Mouse (Mus musculus) liver, embryonic 13.5 days (tissue): ENCODE data around the gene Zfhx3. TPM values are rescaled to one million over a fixed set of nuclear protein-coding genes. Genes with fewer than 3 reads are reported as not detected.

Experiments
- ATAC-seq: fragments of 200-750 bp; cut with Nextera tagmentation; 2 replicates; pipeline ENCODE4 v1.8.0; 2017; ENCODE audit warnings: low read depth, mild to moderate bottlenecking, moderate number of reproducible peaks, moderate library complexity
- DNase-seq: peaks from one replicate; pipeline ENCODE4 v3.0.0; 2022
- H3K27ac ChIP-seq: fragments of 300-500 bp; sonication (generic); 2 replicates; pipeline ENCODE4 v1.5.1; 2015; ENCODE audit warnings: moderate library complexity, mild to moderate bottlenecking, inconsistent platforms
- H3K27me3 ChIP-seq: fragments of 300-500 bp; sonication (generic); 2 replicates; pipeline ENCODE4 v1.6.1; 2015; ENCODE audit warnings: mild to moderate bottlenecking, inconsistent platforms
- H3K36me3 ChIP-seq: fragments of 300-500 bp; sonication (generic); 2 replicates; pipeline ENCODE4 v1.6.1; 2015; ENCODE audit warnings: mild to moderate bottlenecking, inconsistent platforms
- H3K4me1 ChIP-seq: fragments of 300-500 bp; sonication (generic); replicated peaks from 2 replicates; pipeline ENCODE4 v1.6.1; 2015; ENCODE audit warnings: inconsistent platforms
- H3K4me2 ChIP-seq: fragments of 300-500 bp; sonication (generic); 2 replicates; pipeline ENCODE4 v1.6.1; 2015; ENCODE audit warnings: inconsistent platforms, mild to moderate bottlenecking, moderate library complexity
- H3K4me3 ChIP-seq: fragments of 300-500 bp; sonication (generic); replicated peaks from 2 replicates; pipeline ENCODE4 v1.5.1; 2015; ENCODE audit warnings: mild to moderate bottlenecking, inconsistent platforms
- H3K9ac ChIP-seq: fragments of 300-500 bp; sonication (generic); 2 replicates; pipeline ENCODE4 v1.6.1; 2015; ENCODE audit warnings: mild to moderate bottlenecking, inconsistent platforms
- H3K9me3 ChIP-seq: fragments of 300-500 bp; sonication (generic); replicated peaks from 2 replicates; pipeline ENCODE4 v1.6.1; 2016; ENCODE audit warnings: inconsistent platforms
- WGBS: fragments of 180-500 bp; shearing (Covaris S2); methylation state at CpG from one replicate; pipeline ENCODE4 v1.1.7; 2015; ENCODE audit not compliant: insufficient replicate concordance; 5-methylcytosine and 5-hydroxymethylcytosine counted together
- polyA plus RNA-seq: library from polyadenylated mRNA; unstranded; fragments of >200 nt; fragmentation: Nextera tagmentation; extraction: Ambion mirVana; gene quantifications from 2 replicates; pipeline ENCODE4 v1.2.1, GENCODE M21; 2015

Gene Zfhx3
- polyA plus RNA-seq, 1 experiment from 2014 or later, result 1.0 TPM

DNA sequence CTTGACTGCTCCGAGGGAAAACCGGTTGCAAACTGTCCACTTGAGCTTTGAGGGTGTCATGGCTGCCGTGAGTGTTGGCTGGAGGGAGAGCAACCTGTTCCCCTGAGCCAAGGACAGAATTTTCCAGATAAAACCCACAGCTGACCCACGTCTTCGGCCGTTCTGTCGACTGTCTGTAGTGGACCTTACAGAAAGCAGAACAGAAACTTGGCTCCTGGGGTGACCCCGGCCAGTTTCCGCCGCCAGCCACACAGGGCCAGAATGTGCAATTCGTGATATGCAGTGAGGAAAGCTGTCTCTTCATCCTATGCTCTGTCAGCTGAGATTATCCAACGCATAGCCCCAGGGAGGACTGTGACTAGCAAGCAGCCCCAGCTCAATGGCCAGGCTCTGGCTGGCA is 968.4 kb downstream of the Zfhx3 start:
- DNase-seq (no peak), ATAC-seq (no peak)
- no peaks in the 10 kb centered on the region for H3K27me3 ChIP-seq
- H3K4me3 ChIP-seq, result no peak overlapping the region
- H3K4me1 ChIP-seq, result peaks cover 14% of the 10 kb centered on the region
- 69% methylated on average over 12 of the region's 12 CpGs for WGBS
- H3K4me2 ChIP-seq, result no peak overlapping the region
- H3K36me3 ChIP-seq, result no peaks in the 10 kb centered on the region
- no peak overlapping the region for H3K9ac ChIP-seq
- no peaks in the 10 kb centered on the region for H3K9me3 ChIP-seq
- H3K27ac ChIP-seq, result no peak overlapping the region

DNA sequence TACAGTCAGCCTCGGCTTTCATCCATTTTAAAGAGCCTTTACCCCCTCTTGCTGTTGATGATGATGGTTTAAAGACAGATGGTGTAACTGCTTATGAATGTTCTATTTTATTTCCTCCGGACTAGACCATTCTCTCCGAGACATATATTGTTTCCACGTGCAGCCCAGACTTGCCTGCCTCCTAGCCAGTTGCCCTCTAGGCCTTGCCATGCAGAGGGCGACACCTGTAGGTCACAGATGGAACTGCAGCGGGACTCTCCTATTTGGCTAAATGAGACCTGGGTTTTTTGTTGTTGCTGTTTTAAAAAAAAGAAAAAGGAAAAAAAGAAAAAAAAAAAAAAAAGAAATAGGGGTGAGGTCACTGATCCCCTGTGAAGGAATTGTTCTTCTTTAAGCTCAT is 969.1 kb downstream of the Zfhx3 start:
- DNase-seq, result peak; percentile 46
- H3K9ac ChIP-seq, result no peak overlapping the region
- no peak overlapping the region for H3K4me2 ChIP-seq
- ATAC-seq, result no peak
- H3K36me3 ChIP-seq, result no peaks in the 10 kb centered on the region
- no peak overlapping the region for H3K4me3 ChIP-seq
- H3K9me3 ChIP-seq, result no peaks in the 10 kb centered on the region
- 13% methylated on average over 6 of the region's 6 CpGs for WGBS
- no peaks in the 10 kb centered on the region for H3K27me3 ChIP-seq
- no peak overlapping the region for H3K27ac ChIP-seq
- peaks cover 18% of the 10 kb centered on the region for H3K4me1 ChIP-seq

DNA sequence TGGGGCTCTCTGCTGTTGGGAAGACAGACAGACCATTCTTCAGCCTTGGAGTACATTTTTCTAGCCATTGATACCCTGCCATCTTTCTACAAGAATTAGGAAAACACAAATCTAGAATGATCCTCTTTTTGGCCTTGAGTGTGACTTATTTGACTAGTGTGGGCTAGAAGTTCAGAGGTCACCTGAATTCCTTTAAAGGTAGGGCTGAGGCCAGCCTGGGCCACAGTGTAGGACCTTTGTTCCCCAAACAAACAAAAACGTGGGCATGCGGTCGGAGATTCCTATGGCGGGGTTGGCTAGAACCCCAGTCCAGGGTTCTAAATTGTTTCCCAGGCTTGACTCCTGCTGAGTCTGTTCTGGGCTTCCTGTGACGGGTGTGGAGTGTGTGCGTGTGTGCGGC is 970.6 kb downstream of the Zfhx3 start:
- DNase-seq, result no peak

GRCm38 (mm10) chr8:108915425-108915824 is 973.0 kb downstream of the Zfhx3 start:
- Histone ChIP-seq H3K36me3 (no peaks in the 10 kb centered on the region), H3K4me1 (peaks cover 18% of the 10 kb centered on the region), H3K9ac (no peak overlapping the region), H3K27ac (peak overlapping the region; percentile 58), H3K4me2 (no peak overlapping the region), H3K27me3 (no peaks in the 10 kb centered on the region), H3K4me3 (no peak overlapping the region), H3K9me3 (no peaks in the 10 kb centered on the region)
- no peak for DNase-seq
- 7% methylated on average over 6 of the region's 6 CpGs for WGBS
- ATAC-seq, result no peak

More for the DNA sequence above, 970.6 kb downstream of the Zfhx3 start:
- 77% methylated on average over 7 of the region's 7 CpGs for WGBS
- Histone ChIP-seq H3K4me2 (no peak overlapping the region), H3K9me3 (no peaks in the 10 kb centered on the region), H3K4me1 (peaks cover 18% of the 10 kb centered on the region), H3K27me3 (no peaks in the 10 kb centered on the region), H3K27ac (no peak overlapping the region; the same call in 1 of the 2 replicates), H3K9ac (no peak overlapping the region), H3K4me3 (no peak overlapping the region), H3K36me3 (no peaks in the 10 kb centered on the region)
- peak; percentile 21; the same call in 1 of the 2 replicates for ATAC-seq

DNA sequence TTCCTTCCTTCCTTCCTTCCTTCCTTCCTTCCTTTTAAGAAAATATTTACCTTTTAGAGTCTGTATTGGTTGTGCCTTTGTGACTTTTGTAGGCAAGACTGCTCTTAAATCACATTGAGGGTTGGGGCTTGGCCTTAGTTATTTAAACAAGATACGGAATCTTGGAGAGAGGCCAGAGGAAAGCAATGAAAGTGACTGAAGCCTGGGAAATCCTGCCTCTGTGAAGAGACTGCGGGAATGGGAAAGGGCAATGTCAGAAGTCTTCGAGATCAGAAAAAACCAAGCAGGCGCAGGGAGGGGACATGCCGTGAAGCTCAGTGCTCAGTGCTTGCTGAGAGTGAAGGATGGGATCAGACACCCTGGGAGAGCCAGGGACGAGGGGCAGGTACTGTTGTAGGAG is 973.4 kb downstream of the Zfhx3 start:
- Histone ChIP-seq H3K36me3 (no peaks in the 10 kb centered on the region), H3K4me1 (peaks cover 18% of the 10 kb centered on the region), H3K4me2 (no peak overlapping the region), H3K4me3 (no peak overlapping the region), H3K9ac (no peak overlapping the region), H3K9me3 (no peaks in the 10 kb centered on the region), H3K27ac (0 out of 2 replicates have a peak overlapping the region, but pooled peaks have one; percentile 3), H3K27me3 (no peaks in the 10 kb centered on the region)
- WGBS, result 61% methylated on average over 6 of the region's 6 CpGs
- DNase-seq (no peak), ATAC-seq (no peak)

GRCm38 (mm10) chr8:108920151-108920550 is 977.7 kb downstream of the Zfhx3 start:
- Histone ChIP-seq H3K9me3 (no peaks in the 10 kb centered on the region), H3K27ac (no peak overlapping the region), H3K4me2 (no peak overlapping the region), H3K27me3 (no peaks in the 10 kb centered on the region), H3K36me3 (no peaks in the 10 kb centered on the region), H3K4me1 (peaks cover 9% of the 10 kb centered on the region), H3K4me3 (no peak overlapping the region), H3K9ac (no peak overlapping the region)
- WGBS, result 72% methylated on average over 7 of the region's 7 CpGs
- ATAC-seq (no peak), DNase-seq (no peak)

GRCm38 (mm10) chr8:108923161-108923560 is 980.7 kb downstream of the Zfhx3 start:
- no peaks in the 10 kb centered on the region for H3K36me3 ChIP-seq
- no peaks in the 10 kb centered on the region for H3K27me3 ChIP-seq
- no peak overlapping the region for H3K4me2 ChIP-seq
- no peak for ATAC-seq
- H3K9me3 ChIP-seq, result no peaks in the 10 kb centered on the region
- 68% methylated on average over 6 of the region's 6 CpGs for WGBS
- no peak overlapping the region for H3K9ac ChIP-seq
- H3K27ac ChIP-seq, result no peak overlapping the region
- H3K4me3 ChIP-seq, result no peak overlapping the region
- no peak for DNase-seq
- H3K4me1 ChIP-seq, result no peaks in the 10 kb centered on the region

GRCm38 (mm10) chr8:108924526-108924925 is 982.1 kb downstream of the Zfhx3 start:
- H3K27ac ChIP-seq, result no peak overlapping the region
- DNase-seq (no peak), ATAC-seq (no peak)
- no peaks in the 10 kb centered on the region for H3K4me1 ChIP-seq
- no peaks in the 10 kb centered on the region for H3K36me3 ChIP-seq
- H3K27me3 ChIP-seq, result no peaks in the 10 kb centered on the region
- H3K9ac ChIP-seq, result no peak overlapping the region
- 72% methylated on average over 9 of the region's 9 CpGs for WGBS
- no peaks in the 10 kb centered on the region for H3K9me3 ChIP-seq
- no peak overlapping the region for H3K4me3 ChIP-seq
- H3K4me2 ChIP-seq, result no peak overlapping the region

DNA sequence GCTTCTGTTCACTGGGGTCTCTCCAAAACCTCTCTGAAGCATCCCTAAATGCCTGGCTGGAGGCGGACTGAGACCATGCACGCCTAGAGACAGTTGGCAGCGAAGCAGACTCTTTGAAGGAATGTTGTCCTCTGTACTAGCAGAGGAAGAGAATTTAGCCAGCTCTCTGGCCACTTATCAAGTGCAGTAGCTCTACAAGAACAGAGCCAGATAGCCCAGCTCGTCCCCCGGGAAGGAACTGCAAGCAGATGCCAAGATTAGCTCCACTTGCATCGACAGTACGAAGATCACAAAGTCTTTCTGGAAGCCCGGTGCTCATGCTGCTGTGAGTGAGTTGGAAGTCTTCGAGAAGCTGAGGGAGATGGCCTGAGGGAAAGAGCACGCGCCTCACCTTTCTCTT is 983.7 kb downstream of the Zfhx3 start:
- Histone ChIP-seq H3K9ac (no peak overlapping the region), H3K27me3 (no peaks in the 10 kb centered on the region), H3K4me1 (0 out of 2 replicates have a peak, but pooled peaks cover 3% of the 10 kb centered on the region), H3K27ac (no peak overlapping the region), H3K4me3 (no peak overlapping the region), H3K36me3 (no peaks in the 10 kb centered on the region), H3K9me3 (no peaks in the 10 kb centered on the region), H3K4me2 (no peak overlapping the region)
- DNase-seq (no peak), ATAC-seq (no peak)
- whole genome bisulfite sequencing, result 62% methylated on average over 11 of the region's 11 CpGs

DNA sequence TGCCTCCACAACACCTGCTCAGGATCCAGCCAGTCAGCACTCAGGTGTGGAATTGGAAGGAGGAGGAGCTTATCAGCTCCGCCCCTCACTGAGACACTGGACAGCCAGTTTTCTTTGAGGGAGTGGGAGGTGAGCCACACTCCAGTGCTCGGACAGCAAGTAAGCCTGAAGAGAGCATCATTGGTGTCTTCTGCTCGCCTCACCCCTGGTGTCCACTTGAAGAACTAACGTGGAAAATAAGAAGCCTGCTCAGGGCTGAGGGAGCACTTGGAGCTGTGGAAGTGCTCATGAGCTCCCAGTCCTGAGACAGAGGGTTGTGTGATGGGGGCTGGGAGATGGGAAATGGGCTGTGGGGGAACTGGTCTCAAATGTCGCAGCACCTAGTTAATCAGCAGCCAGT is 988.2 kb downstream of the Zfhx3 start:
- ATAC-seq (no peak), DNase-seq (no peak)
- 0 out of 2 replicates have a peak, but pooled peaks cover 9% of the 10 kb centered on the region for H3K36me3 ChIP-seq
- H3K4me2 ChIP-seq, result no peak overlapping the region
- no peaks in the 10 kb centered on the region for H3K27me3 ChIP-seq
- no peaks in the 10 kb centered on the region for H3K9me3 ChIP-seq
- peaks cover 4% of the 10 kb centered on the region; the same call in 1 of the 2 replicates for H3K4me1 ChIP-seq
- H3K27ac ChIP-seq, result no peak overlapping the region
- H3K4me3 ChIP-seq, result no peak overlapping the region
- no peak overlapping the region for H3K9ac ChIP-seq
- 52% methylated on average over 5 of the region's 5 CpGs for WGBS

DNA sequence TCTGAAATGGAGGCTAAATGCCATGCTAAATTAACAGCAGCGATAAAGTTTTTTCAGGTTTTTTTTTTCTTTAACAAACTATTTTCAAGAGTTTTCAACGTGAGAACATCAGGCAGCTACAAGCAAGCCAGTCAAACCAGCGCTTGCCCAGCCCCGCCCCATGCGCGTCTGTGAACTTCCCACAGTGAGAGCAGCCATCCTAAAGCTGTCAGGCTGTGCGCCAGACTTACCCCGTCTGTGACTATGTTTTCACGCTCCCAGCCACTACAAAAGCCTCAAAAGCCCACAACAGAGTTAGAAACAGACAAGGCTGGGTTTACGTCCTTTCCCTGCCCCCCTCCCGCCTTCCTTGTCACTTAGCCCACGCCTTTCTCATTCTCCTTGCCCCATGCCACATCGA is 989.4 kb downstream of the Zfhx3 start:
- no peaks in the 10 kb centered on the region for H3K27me3 ChIP-seq
- 64% methylated on average over 13 of the region's 13 CpGs for WGBS
- no peak overlapping the region for H3K9ac ChIP-seq
- H3K4me2 ChIP-seq, result no peak overlapping the region
- DNase-seq (no peak), ATAC-seq (no peak)
- no peak overlapping the region for H3K27ac ChIP-seq
- no peaks in the 10 kb centered on the region for H3K9me3 ChIP-seq
- no peak overlapping the region for H3K4me3 ChIP-seq
- H3K36me3 ChIP-seq, result 0 out of 2 replicates have a peak, but pooled peaks cover 9% of the 10 kb centered on the region
- H3K4me1 ChIP-seq, result peaks cover 9% of the 10 kb centered on the region; the same call in 1 of the 2 replicates

- 41% methylated on average over 9 of the region's 9 CpGs for WGBS
- no peak overlapping the region for H3K9ac ChIP-seq
- no peak for ATAC-seq
- no peak overlapping the region for H3K4me3 ChIP-seq
- H3K9me3 ChIP-seq, result no peaks in the 10 kb centered on the region
- H3K27me3 ChIP-seq, result no peaks in the 10 kb centered on the region
- no peak overlapping the region for H3K4me2 ChIP-seq
- no peak overlapping the region for H3K27ac ChIP-seq
- no peak for DNase-seq
- H3K36me3 ChIP-seq, result 0 out of 2 replicates have a peak, but pooled peaks cover 9% of the 10 kb centered on the region
- peaks cover 9% of the 10 kb centered on the region; the same call in 1 of the 2 replicates for H3K4me1 ChIP-seq
These were observed 990.3 kb downstream of the Zfhx3 start for GRCm38 (mm10) chr8:108932729-108933128.
